Mouse (Mus musculus) hindbrain, embryonic 16.5 days (tissue): ENCODE data around the gene Actr8. TPM values are rescaled to one million over a fixed set of nuclear protein-coding genes. Genes with fewer than 3 reads are reported as not detected.
A peak's percentile ranks its signal among the peaks of the same experiment; 100 is the strongest.

Source experiments
- ATAC-seq: fragments of 200-750 bp; cut with Nextera tagmentation; 2 replicates; pipeline ENCODE4 v1.8.0; 2017; ENCODE audit warnings: moderate TSS enrichment, moderate library complexity
- H3K27ac ChIP-seq: fragments of 300-500 bp; sonication (generic); 2 replicates; pipeline ENCODE4 v1.5.1; 2014; ENCODE audit warnings: low read depth, mild to moderate bottlenecking, control low read depth, low read length, moderate library complexity
- H3K27me3 ChIP-seq: fragments of 300-500 bp; sonication (generic); replicated peaks from 2 replicates; pipeline ENCODE4 v1.6.1; 2014; ENCODE audit warnings: low read length; ENCODE audit not compliant: control insufficient read depth, insufficient read depth
- H3K36me3 ChIP-seq: fragments of 300-500 bp; sonication (generic); 2 replicates; pipeline ENCODE4 v1.6.1; 2014; ENCODE audit warnings: mild to moderate bottlenecking, low read length, moderate library complexity, mixed read lengths; ENCODE audit not compliant: control insufficient read depth, insufficient read depth
- H3K4me1 ChIP-seq: fragments of 300-500 bp; sonication (generic); 2 replicates; pipeline ENCODE4 v1.6.1; 2014; ENCODE audit warnings: low read depth, low read length; ENCODE audit not compliant: control insufficient read depth, insufficient read depth
- H3K4me2 ChIP-seq: fragments of 300-500 bp; sonication (generic); 2 replicates; pipeline ENCODE4 v1.6.1; 2014; ENCODE audit warnings: mild to moderate bottlenecking, low read length, control low read depth, moderate library complexity
- H3K4me3 ChIP-seq: fragments of 300-500 bp; sonication (generic); 2 replicates; pipeline ENCODE4 v1.5.1; 2014; ENCODE audit warnings: mild to moderate bottlenecking, low read length, control low read depth, moderate library complexity
- H3K9ac ChIP-seq: fragments of 300-500 bp; sonication (generic); 2 replicates; pipeline ENCODE4 v1.6.1; 2014; ENCODE audit warnings: low read depth, mild to moderate bottlenecking, control low read depth, low read length, moderate library complexity
- H3K9me3 ChIP-seq: fragments of 300-500 bp; sonication (generic); 2 replicates; pipeline ENCODE4 v1.6.1; 2014; ENCODE audit warnings: mild to moderate bottlenecking, low read length, moderate library complexity; ENCODE audit not compliant: control insufficient read depth
- WGBS: fragments of 180-500 bp; shearing (Covaris S2); extraction: QIAGEN DNeasy Blood & Tissue Kit; methylation state at CpG from one replicate; pipeline ENCODE4 v1.1.7; 2014; 5-methylcytosine and 5-hydroxymethylcytosine counted together
- polyA plus RNA-seq: library from polyadenylated mRNA; unstranded; fragments of >200 nt; fragmentation: Nextera tagmentation; extraction: Ambion mirVana; gene quantifications from 2 replicates; pipeline ENCODE4 v1.2.1, GENCODE M21; 2015

Gene Actr8
- polyA plus RNA-seq, 1 experiment from 2014 or later = 69.9 TPM

GRCm38 (mm10) chr14:29987276-29987675 is 9.1 kb downstream of the Actr8 start:
- no peaks in the 10 kb centered on the region for H3K9me3 ChIP-seq
- H3K36me3 ChIP-seq = peaks cover 91% of the 10 kb centered on the region
- ATAC-seq = no peak
- no peaks in the 10 kb centered on the region for H3K4me1 ChIP-seq
- 89% methylated on average over 6 of the region's 6 CpGs for WGBS
- no peak overlapping the region for H3K27ac ChIP-seq
- no peak overlapping the region for H3K9ac ChIP-seq
- no peak overlapping the region for H3K4me3 ChIP-seq
- H3K27me3 ChIP-seq = no peaks in the 10 kb centered on the region
- no peak overlapping the region for H3K4me2 ChIP-seq

- WGBS = 91% methylated on average over 9 of the region's 9 CpGs
- Histone ChIP-seq H3K27me3 (no peaks in the 10 kb centered on the region), H3K9ac (no peak overlapping the region), H3K27ac (no peak overlapping the region), H3K9me3 (no peaks in the 10 kb centered on the region), H3K4me1 (no peaks in the 10 kb centered on the region), H3K4me3 (no peak overlapping the region), H3K4me2 (no peak overlapping the region), H3K36me3 (peaks cover 88% of the 10 kb centered on the region)
- no peak for ATAC-seq
These were observed 9.6 kb downstream of the Actr8 start for GRCm38 (mm10) chr14:29987739-29988138.

GRCm38 (mm10) chr14:29988337-29988736 is 10.2 kb downstream of the Actr8 start:
- 100% methylated on average over 4 of the region's 4 CpGs for WGBS
- Histone ChIP-seq H3K4me1 (no peaks in the 10 kb centered on the region), H3K9me3 (no peaks in the 10 kb centered on the region), H3K9ac (no peak overlapping the region), H3K27me3 (no peaks in the 10 kb centered on the region), H3K4me2 (no peak overlapping the region), H3K36me3 (peaks cover 88% of the 10 kb centered on the region), H3K27ac (no peak overlapping the region), H3K4me3 (no peak overlapping the region)
- no peak for ATAC-seq

GRCm38 (mm10) chr14:29994976-29995375 is 16.8 kb downstream of the Actr8 start:
- WGBS = 94% methylated on average over 4 of the region's 4 CpGs
- H3K27ac ChIP-seq = no peak overlapping the region
- H3K9me3 ChIP-seq = no peaks in the 10 kb centered on the region
- peaks cover 57% of the 10 kb centered on the region for H3K36me3 ChIP-seq
- no peak overlapping the region for H3K4me2 ChIP-seq
- ATAC-seq = no peak
- H3K4me3 ChIP-seq = no peak overlapping the region
- no peak overlapping the region for H3K9ac ChIP-seq
- no peaks in the 10 kb centered on the region for H3K4me1 ChIP-seq
- H3K27me3 ChIP-seq = no peaks in the 10 kb centered on the region

- H3K4me1 ChIP-seq = no peaks in the 10 kb centered on the region
- peaks cover 45% of the 10 kb centered on the region for H3K36me3 ChIP-seq
- no peaks in the 10 kb centered on the region for H3K9me3 ChIP-seq
- 95% methylated on average over 11 of the region's 11 CpGs for WGBS
- no peak for ATAC-seq
- no peak overlapping the region for H3K4me3 ChIP-seq
- H3K4me2 ChIP-seq = no peak overlapping the region
- no peak overlapping the region for H3K27ac ChIP-seq
- no peak overlapping the region for H3K9ac ChIP-seq
- no peaks in the 10 kb centered on the region for H3K27me3 ChIP-seq
These were observed 18.0 kb downstream of the Actr8 start for GRCm38 (mm10) chr14:29996000-29996751.

- H3K9ac ChIP-seq = no peak overlapping the region
- no peak overlapping the region for H3K4me3 ChIP-seq
- no peak for ATAC-seq
- H3K36me3 ChIP-seq = peaks cover 36% of the 10 kb centered on the region
- H3K9me3 ChIP-seq = no peaks in the 10 kb centered on the region
- no peaks in the 10 kb centered on the region for H3K4me1 ChIP-seq
- no peak overlapping the region for H3K27ac ChIP-seq
- no peaks in the 10 kb centered on the region for H3K27me3 ChIP-seq
- no peak overlapping the region for H3K4me2 ChIP-seq
These were observed 19.2 kb downstream of the Actr8 start for GRCm38 (mm10) chr14:29997345-29997744.

GRCm38 (mm10) chr14:29998747-29999474 is 20.8 kb downstream of the Actr8 start:
- Histone ChIP-seq H3K36me3 (peaks cover 23% of the 10 kb centered on the region), H3K27me3 (no peaks in the 10 kb centered on the region), H3K9me3 (no peaks in the 10 kb centered on the region), H3K9ac (no peak overlapping the region), H3K27ac (no peak overlapping the region), H3K4me3 (no peak overlapping the region), H3K4me1 (no peaks in the 10 kb centered on the region), H3K4me2 (no peak overlapping the region)
- WGBS = 74% methylated on average over 13 of the region's 13 CpGs
- peak; percentile 28 for ATAC-seq

- 83% methylated on average over 3 of the region's 3 CpGs for WGBS
These were observed 21.3 kb downstream of the Actr8 start for GRCm38 (mm10) chr14:29999475-29999811.

GRCm38 (mm10) chr14:30008733-30009575 is 30.8 kb downstream of the Actr8 start, which contains the start of the genes Il17rb and Chdh:
Il17rb (minus strand) TSS chr14:30008896.
Chdh (plus strand) TSS chr14:30009023.
- H3K9me3 ChIP-seq = no peaks in the 10 kb centered on the region
- ATAC-seq = peak; percentile 67; the same call in 1 of the 2 replicates
- H3K4me3 ChIP-seq = peak within 1 kb of the TSS; percentile 50
- peak within 1 kb of the TSS; percentile 68 for H3K9ac ChIP-seq
- peak within 1 kb of the TSS; percentile 98 for H3K4me2 ChIP-seq
- no peak within 1 kb of the TSS for H3K27ac ChIP-seq
- H3K27me3 ChIP-seq = no peaks in the 10 kb centered on the region
- no peaks in the 10 kb centered on the region for H3K36me3 ChIP-seq
- 14% methylated on average over 46 of the region's 54 CpGs for WGBS
- H3K4me1 ChIP-seq = peaks cover 10% of the 10 kb centered on the region

More at GRCm38 (mm10) chr14:29999475-29999811, 21.3 kb downstream of the Actr8 start:
- Histone ChIP-seq H3K9ac (no peak overlapping the region), H3K4me3 (no peak overlapping the region), H3K4me1 (no peaks in the 10 kb centered on the region), H3K9me3 (no peaks in the 10 kb centered on the region), H3K4me2 (no peak overlapping the region), H3K27me3 (no peaks in the 10 kb centered on the region), H3K27ac (no peak overlapping the region), H3K36me3 (peaks cover 18% of the 10 kb centered on the region)
- ATAC-seq = no peak
